Mouse (Mus musculus): ENCODE data around the gene Aspa. TPM values are rescaled to one million over a fixed set of nuclear protein-coding genes. Genes with fewer than 3 reads are reported as not detected.
"Not testable (repeated sequence)": the region's sequence is repeated elsewhere in the genome, so short reads cannot be mapped to it uniquely, and the experiment has no call there.

Gene Aspa
- polyA plus RNA-seq (2015; fragmentation: Nextera tagmentation; extraction: Ambion mirVana) = 0.62 and 0.96 TPM in 2 replicates

DNA sequence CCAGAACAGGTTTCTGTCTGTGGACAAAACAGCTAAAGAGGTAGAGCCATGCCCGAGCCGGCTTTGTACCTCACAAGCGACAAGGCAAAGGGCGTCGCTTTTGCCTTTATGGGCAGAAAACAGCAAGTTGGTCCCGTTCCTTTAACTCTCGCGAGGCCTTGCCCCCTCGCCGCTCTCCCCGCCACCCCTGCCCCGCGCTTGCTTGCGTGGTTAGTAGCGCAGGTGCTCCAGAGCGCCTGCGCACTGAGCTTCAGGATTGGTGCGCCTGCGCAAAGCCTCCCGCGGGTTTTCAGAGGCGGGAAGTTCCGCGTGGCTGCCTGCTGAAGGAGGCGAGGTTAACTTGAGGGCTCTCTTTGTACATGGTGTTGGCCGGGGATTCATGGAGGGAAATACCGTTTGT is at the start of gene Aspa, which contains the start of the genes Gm49340 and Spata22:
Aspa (minus strand) TSS at position 155 of the 400 bp plus-strand sequence.
Gm49340 (plus strand) TSS at position 300 of the 400 bp plus-strand sequence.
Spata22 (plus strand) TSS at position 300 of the 400 bp plus-strand sequence.
- DNase-seq (ENCODE audit: low spot score) = no peak

DNA sequence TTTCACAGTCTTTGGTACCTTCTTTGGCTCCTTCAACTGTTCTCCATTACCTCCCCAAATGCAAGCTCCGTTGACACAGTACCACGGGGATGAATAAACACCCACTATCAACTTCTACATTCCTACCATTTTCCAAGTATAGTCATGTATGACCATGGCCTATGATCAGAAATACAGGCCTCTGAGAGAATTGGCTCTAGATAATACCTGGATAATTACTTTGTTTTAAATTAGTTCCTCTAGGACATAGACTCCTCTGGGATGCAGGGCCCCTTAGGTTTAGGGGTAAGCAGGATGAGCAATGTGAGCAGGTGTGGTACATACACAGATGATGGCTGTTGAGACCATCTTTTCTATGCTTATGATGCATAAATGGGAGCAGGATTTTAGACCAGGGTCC is 41.5 kb upstream of the Aspa start, which contains the start of gene Olfr376:
Olfr376 (plus strand) TSS at position 301 of the 400 bp plus-strand sequence.
- no peak for DNase-seq (ENCODE audit: low spot score)

DNA sequence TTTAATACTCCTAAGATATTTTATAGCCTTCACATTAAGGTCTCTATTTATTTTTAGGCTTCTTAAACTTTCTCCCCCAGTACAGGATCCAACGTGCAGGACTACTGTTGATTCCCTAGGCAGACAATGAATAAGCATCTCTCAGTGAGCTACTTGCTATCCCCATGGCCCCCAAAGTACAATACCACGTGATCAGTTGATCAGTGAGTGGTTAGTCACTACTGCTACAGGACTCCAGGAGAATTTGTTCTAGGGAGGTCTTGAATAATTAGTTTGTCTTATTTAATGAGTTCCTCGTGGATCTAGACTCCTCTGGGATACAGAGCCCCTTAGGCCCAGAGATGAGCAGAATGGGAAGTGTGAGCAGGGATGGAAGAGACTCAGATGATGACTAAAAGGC is 21.1 kb upstream of the Aspa start, which contains the start of gene Olfr20:
Olfr20 (plus strand) TSS at position 301 of the 400 bp plus-strand sequence.
- DNase-seq (ENCODE audit: low spot score) = no peak

DNA sequence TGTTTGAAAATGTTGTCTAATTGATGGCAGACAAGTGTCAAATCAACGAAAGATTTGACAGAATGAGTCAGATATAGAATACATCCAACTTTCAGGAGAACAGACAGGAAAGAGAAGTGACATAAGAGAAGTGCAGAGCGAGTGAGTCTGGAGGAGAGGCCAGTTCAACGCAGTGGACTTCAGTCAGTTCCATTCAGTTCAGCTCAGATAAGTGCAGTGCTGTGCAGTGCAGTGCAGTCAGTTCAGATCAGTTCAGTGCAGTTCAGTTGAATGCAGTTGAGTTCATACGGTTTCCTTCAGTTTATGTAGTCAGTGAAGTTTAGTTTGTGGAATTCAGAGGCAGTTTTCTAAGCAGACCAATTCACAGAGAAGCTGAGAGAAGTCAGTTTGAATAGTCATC is 7.5 kb upstream of the Aspa start:
- DNase-seq (ENCODE audit: low spot score) = no peak

DNA sequence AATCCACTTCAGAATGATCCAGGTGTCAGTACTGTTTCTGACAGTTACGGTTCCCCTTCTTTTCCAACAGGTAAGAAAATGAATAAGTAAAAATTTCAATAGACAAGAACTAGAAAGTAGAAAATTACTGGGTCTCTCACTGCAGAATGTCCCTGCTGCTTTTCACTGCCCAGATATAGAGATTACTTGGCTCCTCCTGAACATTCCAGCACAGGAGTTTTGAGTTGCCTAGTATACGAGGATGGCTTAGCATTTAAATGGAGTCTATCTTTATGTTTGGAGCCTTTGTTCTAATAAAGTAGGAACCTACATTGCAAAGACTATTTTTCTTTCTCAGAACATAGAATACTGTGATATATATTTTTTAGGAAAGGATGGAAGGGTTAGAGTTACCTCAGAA is 4.0 kb upstream of the Aspa start:
- DNase-seq (ENCODE audit: low spot score) = no peak

DNA sequence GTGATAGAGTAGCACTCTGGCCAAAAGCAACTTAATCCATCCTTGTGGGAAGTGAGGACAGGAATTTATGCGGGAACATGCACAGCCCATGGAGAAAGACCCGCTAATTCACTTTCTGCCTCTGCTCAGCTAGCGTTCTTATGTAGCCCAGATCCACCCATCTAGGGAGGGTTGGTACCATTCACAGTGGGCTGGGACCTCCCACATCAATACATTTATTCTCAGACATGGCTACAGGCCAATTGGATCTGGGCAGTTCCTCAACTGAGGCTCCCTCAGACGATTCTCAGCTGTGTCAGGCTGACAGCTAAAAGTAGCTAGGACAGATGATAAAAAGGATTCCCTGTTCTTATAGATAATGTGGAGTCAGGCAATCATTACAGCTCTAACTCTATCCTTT is 2.0 kb downstream of the Aspa start:
- no peak for DNase-seq (ENCODE audit: low spot score)

DNA sequence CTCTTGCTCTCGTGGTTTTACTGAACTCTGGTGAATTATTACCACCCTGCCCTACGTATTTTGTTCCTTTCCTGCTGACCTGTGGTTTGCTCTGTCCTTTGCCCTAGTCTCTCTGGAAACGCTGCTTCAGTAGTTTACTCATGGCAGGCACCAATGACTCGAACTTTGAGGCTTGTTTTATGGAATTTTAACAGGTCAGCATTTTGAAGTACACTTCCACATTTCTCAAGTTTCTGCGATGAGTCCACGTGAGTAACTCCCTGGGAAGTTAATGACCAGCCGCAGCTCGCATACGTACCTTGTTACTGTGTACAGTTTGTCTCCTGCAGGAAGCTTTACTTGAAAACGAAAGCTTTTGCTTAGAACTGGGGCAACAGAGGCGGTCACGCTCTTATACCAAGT is 2.9 kb downstream of the Aspa start:
- DNase-seq (ENCODE audit: low spot score) = no peak

DNA sequence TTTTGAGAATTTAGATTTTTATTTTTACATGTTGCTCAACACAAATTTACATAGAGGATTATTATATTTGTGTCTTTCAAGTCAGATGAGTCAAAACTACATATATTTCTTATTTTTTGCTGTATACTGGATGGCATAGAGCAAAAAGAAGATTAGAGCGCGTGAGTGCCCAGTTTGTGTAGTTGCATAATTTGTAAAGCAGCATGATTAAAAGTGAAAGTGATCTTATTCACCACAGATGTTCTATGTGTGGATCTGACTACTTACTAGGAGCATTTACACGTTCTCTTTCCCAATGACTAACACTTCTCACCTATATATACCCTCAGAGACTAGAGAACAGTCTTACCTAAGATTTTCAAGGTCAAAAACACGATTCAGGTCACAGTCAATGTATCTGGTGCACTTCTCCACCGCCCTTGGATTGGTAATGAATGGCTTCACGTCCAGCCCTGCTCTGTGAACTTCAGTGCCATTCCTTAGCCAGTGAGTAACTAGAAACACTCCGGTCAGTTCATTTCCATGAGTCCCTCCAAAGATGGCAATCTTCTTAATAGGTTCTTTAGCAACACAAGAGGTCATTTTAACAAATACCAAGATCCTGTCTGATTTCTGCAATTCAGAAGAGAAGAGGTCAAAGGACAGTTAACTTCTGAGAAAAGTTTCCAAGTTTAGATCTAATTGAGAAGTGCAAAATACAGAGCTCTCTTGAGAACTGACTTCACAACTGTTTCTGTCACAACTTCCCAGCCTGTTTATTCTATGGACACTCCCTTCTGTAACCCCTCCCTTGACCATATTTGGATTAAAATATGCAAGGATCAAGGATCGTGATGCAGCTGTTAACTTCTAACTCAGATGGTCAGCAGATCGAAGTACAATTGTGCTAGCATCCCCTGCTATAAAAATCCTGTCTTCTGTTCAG is 5.2 kb downstream of the Aspa start:
- DNase-seq (ENCODE audit: low spot score) = no peak

GRCm38 (mm10) chr11:73321064-73321463 is 8.3 kb downstream of the Aspa start:
- not testable (repeated sequence) for DNase-seq (ENCODE audit: low spot score)

GRCm38 (mm10) chr11:73318581-73318980 is 10.8 kb downstream of the Aspa start:
- not testable (repeated sequence) for DNase-seq (ENCODE audit: low spot score)

DNA sequence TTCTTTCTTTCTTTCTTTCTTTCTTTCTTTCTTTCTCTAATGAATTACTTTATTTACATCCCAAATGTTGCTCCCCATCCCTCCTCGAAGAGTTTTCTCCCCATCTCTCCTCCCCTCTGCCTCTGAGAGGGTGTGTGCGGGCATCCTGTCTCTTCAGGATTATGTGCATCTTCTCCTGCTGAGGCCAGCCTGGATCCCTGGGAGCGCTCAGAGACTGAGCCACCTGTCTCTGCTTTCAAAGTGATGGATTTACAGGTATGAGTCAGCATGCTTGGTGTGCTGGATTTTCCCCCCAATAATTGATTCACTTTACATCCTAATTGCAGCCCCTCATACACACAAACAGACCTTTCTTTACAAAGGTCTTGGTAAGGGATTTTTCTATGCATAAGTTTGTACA is 13.4 kb downstream of the Aspa start:
- DNase-seq (ENCODE audit: low spot score) = no peak

- DNase-seq (ENCODE audit: low spot score) = no peak
Observed at GRCm38 (mm10) chr11:73303123-73303522, 26.3 kb downstream of the Aspa start.

DNA sequence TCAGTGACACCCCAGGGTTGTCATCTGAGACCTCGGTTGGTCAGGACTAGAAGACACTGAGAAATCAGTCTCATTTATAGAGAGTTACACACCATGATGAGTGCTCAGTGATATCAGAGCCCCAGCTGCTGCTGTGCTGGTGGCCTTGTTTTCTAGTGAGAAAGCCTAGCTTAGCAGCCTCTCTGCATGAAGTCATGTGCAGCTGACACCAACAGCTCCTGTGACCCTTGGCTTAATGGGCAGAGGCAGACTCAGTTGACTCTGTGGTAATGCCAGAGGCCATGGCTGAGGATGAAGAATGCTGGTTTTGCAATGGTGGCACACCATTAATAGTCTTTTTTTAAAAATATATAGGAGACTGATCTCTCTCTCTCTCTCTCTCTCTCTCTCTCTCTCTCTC is 39.8 kb downstream of the Aspa start:
- no peak for DNase-seq (ENCODE audit: low spot score)

- no peak for DNase-seq (ENCODE audit: low spot score)
Observed at GRCm38 (mm10) chr11:73284351-73284750, 45.0 kb downstream of the Aspa start.

GRCm38 (mm10) chr11:73283926-73284325 is 45.5 kb downstream of the Aspa start:
- DNase-seq (ENCODE audit: low spot score) = no peak

GRCm38 (mm10) chr11:73283369-73283768 is 46.0 kb downstream of the Aspa start:
- DNase-seq (ENCODE audit: low spot score) = no peak

- DNase-seq (ENCODE audit: low spot score) = peak; percentile 59
Observed at GRCm38 (mm10) chr11:73281528-73282027, 47.8 kb downstream of the Aspa start.

DNA sequence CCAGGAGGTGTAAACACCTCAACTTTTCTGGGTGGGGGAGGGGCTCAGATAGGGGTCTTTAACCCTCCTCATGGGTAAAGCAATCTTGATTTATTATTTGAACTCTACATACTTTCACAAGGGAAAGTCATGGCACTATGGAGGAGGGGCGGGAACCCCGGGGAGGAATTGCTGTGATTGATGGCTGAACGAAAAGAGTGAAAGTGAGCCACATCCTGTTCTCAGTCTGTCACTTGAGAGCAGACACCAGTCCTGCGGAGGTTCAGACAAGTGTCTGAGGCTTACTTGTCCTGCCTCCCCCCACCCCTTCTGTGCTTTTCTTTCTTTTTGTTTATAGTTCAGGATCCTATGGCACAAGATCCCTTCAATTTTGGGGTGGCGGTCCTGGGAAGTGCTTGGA is 48.7 kb downstream of the Aspa start:
- no peak for DNase-seq (ENCODE audit: low spot score)

DNA sequence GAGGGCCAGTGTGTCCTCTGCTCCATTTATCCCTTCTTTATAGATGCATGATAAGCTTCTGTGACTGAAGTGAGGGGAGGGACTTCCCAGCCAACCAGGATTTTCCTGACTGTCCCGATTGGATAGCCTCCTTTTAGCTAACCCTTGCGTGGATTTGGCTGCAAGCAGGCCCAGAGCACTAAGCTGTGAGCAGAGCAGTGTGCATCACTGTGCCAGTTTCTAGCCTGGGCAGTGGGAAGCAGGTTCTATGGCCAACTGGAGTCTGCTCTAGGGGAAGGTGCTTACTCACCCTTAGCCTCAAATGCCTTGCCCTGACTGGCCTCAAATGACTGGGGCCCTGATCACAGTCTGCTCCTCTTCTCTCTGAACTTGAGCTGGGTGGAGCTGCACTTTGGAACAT is 54.6 kb downstream of the Aspa start:
- no peak for DNase-seq (ENCODE audit: low spot score)

DNA sequence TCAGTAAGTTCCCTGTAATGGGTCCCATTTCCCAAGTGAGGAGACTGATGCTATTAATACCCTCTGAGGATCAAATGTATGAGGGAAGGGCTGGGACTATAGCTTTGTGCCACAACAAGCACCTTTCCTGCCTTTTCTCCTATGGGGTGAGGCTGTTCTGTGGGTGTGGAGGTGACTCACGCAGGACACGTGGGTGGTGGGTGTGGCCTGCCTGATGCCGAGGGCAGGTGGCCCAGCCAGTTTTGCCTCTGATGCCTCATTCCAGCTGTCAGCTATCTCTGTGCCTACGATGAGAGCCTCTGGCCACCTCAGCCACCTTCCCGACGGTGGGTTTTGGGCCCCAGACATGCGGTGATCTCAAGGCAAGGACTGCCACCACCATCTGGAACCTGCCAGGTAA is 62.1 kb downstream of the Aspa start, which contains the start of gene Trpv3:
Trpv3 (plus strand) TSS at position 122 of the 400 bp plus-strand sequence.
- DNase-seq (ENCODE audit: low spot score) = no peak

GRCm38 (mm10) chr11:73261385-73261784 is 68.0 kb downstream of the Aspa start:
- DNase-seq (ENCODE audit: low spot score) = no peak

DNA sequence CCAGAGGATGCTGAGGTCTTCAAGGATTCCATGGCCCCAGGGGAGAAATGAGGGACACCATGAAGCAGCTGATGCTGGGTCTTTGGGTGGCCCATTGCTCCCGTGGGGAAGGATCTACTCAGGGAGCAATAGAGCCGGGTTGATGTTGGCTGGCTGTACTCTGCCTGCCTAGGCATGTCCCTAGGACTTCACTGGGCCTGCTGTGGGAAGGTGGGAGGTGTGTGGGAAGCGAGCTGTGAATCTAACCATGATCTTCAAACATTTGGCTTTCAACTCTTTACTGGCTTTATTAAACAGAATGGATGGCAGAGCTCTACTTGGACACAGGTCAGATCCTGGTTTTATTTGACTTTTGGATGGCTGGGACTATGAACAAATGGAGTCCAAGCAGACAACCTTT is 68.9 kb downstream of the Aspa start:
- no peak for DNase-seq (ENCODE audit: low spot score)

Data from thymus, postnatal 0 days (tissue).